Mouse (Mus musculus): Measurements from ENCODE around the gene Pnmal2.

Gene Pnmal2

DNA sequence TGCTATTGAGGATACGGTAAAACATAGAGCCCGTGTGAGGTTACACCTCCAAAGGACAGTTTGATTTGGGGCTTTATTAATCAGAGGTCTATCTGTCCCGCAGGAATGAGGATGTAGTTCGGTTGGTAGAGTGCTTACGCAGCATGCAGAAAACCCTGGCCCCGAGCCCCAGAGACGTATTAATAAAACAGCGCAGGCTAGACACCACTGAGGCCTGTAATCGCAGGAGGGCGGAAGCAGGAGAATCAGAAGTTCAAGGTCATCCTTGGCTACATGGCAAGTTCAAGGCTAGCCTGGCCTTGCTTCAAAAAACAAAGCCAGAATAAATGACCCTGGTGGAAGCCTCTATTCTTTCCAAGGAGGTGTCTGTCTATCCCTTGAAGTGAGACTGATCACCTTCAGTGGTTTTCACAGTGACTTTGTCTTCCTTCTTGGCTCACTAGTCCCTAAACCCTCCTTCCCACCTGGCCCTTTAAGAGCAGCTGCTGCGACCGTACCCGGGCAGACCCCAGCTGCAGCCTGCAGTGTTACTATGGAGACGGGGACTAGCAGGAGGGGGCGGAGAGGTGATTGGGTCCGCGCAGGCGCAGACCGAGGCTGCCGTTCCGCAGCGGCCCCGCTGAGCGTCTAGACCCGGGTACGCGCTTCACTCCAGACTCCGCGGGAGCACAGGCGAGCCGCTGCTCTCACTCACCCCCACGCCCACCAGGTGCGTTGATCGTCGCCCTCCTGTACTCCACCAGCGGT, at the start of gene Pnmal2:
Pnmal2 (plus strand) TSS at position 622 of the 747 bp plus-strand sequence.
- DNase-seq (ENCODE audit: low spot score in 2 of 2): peak; percentile 76 to 80

DNA sequence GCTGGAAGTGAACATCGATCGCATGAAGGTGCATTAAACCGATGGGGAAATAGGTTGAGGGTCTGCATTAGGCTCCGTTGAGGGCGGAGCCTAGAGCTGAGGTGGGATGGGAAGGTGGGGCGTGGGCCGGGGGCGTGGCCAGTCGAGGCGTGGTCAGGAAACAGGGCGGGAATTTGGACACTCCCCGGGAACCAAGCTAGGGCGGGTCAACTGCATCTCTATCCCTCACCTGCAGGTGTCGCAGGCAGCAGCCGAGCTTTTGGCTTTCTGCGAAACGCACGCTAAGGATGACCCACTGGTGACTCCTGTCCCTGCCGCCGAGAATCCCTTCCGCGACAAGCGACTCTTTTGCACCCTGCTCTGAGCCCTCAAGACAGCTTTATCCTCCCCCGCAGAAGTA, 49.5 kb upstream of the Pnmal2 start:
- peak; percentile 76 for DNase-seq (ENCODE audit: low spot score in 2 of 2)

DNA sequence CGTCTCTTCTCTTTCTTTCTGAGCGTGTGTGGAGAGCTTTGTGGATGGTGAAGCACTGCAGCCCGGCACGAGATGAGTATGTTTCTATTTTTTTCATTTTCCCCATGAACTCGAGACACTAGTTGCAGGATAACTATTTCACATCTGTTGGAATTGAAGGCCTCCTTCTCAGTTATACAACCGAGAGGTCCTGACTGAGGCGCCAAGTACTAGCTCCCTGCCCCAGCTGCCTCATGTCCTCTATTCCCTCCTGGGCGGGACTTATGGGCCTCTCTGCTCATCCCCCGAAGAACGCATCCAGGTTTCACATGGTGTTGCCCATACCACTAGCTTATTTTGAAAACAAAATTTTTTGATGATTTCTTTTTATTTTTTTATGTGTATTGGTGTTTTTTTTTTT, 49.0 kb upstream of the Pnmal2 start:
- no peak for DNase-seq (ENCODE audit: low spot score in 2 of 2)

DNA sequence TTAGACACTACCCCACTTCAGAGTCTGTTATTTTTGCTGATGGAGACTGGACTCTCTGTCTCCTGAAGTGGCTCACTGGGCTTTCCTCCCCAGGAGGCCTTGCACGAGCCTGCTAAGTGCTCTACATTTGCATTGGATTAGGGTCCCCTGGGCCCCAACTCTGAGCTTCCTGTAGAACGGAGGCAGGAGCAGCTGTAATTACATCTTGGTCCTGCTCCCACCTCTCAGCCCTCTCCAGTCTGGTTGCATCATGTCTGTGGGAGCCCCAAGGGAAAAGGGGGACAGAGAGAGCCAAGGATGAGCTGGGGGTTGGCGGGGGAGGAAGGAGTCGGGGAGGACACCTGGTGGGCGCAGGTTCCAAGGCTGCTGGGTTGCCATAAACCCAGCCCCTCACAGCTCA, 44.0 kb upstream of the Pnmal2 start:
- peak in 1 of 2 experiments; percentile 31 for DNase-seq (ENCODE audit: low spot score in 2 of 2)

DNA sequence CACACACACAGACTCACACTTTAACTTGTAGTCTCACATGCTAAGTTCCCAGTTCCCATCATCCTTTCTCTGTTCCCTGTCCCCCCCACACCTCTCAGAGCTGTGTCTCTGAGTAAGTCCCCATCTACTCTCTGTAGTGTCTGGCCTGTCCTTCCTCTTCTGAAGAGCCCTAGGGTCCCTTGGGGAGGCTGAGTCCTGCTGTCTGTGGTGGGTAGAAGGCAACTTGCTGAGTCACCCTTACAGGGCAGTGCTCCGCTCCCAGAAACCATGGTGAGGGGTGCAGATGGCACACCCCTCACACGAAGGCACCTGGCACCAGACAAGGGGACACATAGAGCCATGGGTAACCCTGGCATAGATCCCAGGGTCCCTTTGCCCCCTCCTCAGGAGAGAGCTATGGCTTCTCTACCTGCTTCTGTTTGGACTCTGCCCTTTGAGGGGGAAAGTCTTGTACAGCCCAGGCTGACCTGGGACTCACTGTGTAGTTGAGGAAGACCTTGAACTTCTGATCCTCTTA, 41.0 kb upstream of the Pnmal2 start:
- no peak for DNase-seq (ENCODE audit: low spot score in 2 of 2)

DNA sequence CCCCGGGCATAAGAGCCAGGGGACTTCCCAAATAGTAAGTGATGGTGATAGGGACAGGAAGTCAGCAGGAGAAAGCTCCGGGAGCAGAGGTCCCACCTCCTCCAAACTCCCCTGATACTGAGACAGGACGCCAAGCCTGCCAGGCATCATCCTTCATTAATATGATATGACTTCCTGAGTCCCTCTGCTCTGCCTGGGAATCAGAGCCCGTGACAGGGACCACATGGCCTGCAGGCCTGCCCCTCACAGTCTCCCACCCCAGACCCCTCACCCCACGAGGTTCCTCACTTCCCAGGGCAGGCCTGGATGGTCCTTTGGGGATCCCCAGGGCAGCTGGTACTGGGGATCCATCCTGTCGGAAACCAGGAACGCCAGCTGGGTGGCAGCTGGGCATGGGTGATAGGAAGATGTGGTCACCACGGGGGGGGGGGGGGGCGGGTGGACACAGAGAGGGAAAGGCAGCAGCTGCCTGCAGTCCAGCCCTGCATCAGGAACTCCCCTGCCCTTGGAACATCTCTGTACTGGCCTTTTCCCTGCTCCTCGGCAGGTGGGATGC, 40.3 kb upstream of the Pnmal2 start:
- DNase-seq (ENCODE audit: low spot score in 2 of 2): no peak

DNA sequence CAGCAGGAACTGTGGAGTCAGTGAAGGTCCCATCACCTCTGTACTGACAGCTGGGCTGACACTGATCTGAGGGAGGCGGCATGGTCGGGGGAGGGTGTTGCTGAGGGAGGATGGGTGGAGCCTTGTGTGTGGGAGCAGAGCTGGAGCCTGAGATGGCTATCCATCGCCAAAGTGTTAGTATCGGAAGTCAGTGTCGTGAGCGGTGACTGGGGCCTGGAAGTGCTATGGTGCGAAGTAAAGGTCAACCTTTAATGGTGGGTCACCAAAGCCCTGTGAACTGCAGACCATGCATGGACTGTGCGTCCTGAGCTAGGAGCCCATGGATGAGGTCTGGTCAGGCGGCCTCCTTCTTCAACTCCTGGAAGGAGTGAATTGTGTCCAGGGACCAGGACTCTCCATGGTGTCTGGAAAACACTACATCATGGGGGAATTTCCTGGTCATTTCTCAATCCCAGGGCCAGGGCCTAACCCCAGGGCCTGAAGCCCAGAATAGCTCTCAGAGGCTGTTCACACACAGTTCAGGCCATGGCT, 38.9 kb upstream of the Pnmal2 start:
- DNase-seq (ENCODE audit: low spot score in 2 of 2): peak; percentile 71 to 74

DNA sequence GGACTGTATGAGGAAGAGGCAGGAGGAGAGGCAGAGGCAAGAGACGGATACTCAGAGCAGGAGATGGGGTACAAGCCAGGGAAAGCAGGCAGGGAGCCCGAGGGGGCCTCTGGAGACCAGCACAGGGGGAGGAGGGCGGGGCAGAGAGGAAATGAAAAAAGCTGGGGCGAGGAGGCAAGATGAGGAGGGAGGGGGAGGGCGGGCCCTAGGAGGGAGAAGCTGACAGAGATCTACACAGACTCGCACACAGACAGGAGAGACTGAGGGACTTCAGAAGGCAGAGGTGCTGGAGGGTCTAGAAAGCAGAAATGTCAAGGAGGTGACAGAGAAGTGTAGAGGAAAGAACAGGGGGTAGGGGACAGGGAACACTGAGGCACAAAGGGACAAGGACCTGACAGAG, 38.2 kb upstream of the Pnmal2 start, which contains the start of gene Ptgir:
Ptgir (plus strand) TSS at position 210 of the 400 bp plus-strand sequence.
- DNase-seq (ENCODE audit: low spot score in 2 of 2): peak; percentile 77 to 87

DNA sequence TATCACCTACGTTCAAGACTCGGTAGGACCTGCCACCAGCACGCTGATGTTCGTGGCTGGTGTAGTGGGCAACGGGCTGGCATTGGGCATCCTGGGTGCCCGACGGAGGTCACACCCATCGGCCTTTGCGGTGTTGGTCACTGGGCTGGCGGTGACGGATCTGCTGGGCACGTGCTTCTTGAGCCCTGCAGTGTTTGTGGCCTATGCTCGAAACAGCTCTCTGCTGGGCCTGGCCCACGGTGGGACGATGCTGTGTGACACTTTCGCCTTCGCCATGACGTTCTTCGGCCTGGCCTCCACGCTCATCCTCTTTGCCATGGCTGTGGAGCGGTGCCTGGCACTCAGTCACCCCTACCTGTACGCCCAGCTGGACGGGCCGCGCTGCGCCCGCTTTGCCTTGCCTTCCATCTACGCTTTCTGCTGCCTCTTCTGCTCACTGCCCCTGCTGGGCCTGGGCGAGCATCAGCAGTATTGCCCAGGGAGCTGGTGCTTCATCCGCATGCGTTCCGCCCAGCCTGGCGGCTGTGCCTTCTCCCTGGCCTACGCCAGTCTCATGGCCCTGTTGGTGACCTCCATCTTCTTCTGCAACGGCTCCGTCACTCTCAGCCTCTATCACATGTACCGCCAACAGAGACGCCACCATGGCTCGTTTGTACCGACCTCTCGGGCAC, 37.5 kb upstream of the Pnmal2 start:
- no peak for DNase-seq (ENCODE audit: low spot score in 2 of 2)

DNA sequence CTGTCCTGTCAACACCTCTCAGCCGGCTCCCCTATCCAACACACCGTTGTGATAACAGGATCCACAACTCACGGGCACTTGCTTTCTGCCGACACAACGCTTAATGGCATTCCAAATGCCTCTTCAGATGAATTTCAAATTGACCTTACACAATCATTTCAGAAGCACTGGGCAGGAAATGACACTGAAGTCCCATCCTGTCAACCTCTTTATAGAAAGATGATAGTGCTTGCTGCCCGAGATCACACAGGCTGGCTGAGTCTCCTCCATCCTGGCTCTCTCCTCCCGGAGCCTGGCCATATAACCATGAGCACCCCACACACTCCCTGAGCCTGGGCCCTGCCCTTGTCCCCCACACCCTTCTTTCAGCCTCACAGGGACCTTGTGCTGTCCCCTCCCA, 36.6 kb upstream of the Pnmal2 start:
- no peak for DNase-seq (ENCODE audit: low spot score in 2 of 2)

DNA sequence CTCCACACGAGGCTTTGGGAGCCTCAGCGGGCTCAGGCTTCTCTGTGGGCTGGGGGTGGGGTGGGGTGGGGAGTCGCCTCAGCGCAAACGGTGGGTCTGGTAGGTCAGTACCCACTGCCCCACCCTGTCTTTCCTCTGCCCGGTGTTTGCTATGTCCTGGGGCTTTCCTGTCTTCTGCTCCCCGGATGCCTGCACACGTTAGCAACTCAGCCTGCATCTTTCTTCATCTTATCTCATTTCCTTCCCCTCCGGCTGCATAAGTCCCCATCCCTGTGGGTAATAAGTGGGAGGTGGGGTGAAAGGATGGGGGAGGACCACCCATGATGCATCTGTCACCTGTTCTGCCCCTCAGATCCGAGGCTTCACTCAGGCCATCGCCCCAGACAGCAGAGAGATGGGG, 36.1 kb upstream of the Pnmal2 start:
- DNase-seq (ENCODE audit: low spot score in 2 of 2): no peak

DNA sequence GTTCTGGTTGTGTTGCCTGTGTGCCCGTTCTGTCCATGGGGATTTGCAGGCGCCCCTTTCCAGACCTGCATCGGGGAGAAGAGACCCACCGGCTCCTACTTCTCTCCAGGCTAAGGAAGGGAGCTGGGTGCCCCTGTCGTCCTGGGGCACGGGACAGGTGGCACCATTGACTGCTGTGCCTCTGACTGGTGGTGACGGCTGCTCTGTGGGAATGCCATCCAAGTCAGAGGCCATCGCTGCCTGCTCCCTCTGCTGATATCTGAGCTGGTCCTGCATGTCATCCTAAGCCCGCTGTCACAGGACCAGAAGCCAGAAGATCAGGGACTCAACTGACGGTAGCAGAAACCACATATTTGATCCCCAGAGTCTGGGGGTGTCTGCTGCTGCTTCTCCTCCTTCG, 35.6 kb upstream of the Pnmal2 start:
- no peak for DNase-seq (ENCODE audit: low spot score in 2 of 2)

DNA sequence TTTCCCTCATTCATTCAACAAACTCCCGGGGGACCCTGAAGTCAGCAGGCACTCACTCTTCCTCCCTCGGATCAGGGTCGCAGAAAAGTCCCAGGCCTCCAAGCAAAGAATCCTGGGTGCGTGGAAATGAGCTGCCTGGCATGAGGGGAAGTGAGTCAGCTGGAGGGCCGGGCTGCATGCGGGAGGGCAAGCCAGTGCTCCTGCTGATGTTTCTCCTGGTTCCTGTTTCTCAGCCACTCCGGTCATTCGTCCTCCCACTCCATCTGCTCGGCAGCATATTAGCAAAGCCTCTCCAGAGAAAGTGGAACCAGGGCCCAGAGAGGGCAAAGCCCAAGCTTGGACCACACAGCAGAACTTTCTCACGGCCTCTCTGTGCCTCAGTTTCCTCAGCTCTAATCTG, 34.6 kb upstream of the Pnmal2 start:
- no peak for DNase-seq (ENCODE audit: low spot score in 2 of 2)

DNA sequence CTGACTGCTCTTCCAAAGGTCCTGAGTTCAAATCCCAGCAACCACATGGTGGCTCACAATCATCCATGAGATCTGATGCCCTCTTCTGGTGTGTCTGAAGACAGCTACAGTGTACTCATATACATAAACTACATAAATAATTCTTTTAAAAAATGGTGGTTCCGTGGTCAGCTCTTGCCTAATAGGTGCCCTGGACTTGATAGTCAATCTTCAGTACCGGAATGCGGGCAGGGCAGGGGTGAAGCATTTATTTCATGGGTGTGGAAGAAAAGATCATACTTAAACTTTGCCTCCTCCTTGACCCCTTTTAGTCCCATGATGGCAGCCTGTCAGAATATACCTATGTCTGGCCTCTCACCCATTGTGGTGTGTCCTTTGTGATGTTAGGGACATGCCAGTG, 32.6 kb upstream of the Pnmal2 start:
- DNase-seq (ENCODE audit: low spot score in 2 of 2): no peak

DNA sequence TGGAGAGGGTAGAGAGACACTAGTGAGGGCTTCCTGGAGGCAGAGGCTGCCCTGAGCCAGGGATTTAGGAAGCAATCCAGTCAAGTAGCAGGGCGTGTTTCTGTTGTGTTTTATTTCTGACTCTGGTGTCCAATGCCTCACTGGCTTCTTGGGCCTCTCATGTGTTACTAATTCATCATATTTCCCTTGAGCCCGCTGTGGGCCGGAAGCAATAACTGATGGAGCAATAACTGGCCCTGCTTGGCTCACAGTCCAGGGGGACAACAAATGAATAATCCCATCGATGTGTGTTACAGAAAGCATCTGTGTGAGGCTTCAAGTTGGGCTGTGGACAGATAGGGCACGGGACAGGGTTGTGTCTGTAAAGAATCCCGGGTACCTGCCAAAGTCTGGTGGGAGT, 32.1 kb upstream of the Pnmal2 start:
- DNase-seq (ENCODE audit: low spot score in 2 of 2): peak; percentile 77 to 80

DNA sequence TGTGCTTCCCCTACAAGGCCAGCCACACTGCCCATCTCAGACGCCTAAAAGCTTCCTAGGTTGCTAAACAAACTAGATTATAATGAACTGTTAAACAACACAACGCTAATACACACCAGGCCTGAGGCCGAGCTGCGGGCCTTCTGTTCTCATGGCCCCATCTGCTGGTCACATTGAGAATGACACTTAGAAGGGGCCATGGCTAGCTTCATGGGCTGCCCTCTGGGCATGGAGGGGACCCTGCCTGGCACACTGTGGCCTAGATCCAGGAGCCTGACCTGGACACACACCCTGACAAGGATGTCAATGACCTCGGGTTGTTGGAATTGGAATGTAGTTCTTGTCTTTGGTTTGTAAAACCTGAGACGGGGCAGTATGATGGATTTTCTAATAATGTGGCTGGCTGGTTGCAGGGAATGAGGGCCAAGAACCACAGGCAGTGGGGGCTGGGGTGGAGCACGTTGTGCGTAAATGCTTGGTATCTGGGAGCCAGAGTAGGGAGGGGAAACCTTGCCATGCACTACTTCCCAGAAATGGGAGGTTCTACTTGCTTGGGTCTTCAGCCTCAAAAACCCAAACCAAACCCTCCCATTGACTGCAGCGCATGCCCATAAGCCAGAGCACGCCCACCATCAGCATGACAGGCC, 30.6 kb upstream of the Pnmal2 start:
- peak; percentile 67 to 70 for DNase-seq (ENCODE audit: low spot score in 2 of 2)

DNA sequence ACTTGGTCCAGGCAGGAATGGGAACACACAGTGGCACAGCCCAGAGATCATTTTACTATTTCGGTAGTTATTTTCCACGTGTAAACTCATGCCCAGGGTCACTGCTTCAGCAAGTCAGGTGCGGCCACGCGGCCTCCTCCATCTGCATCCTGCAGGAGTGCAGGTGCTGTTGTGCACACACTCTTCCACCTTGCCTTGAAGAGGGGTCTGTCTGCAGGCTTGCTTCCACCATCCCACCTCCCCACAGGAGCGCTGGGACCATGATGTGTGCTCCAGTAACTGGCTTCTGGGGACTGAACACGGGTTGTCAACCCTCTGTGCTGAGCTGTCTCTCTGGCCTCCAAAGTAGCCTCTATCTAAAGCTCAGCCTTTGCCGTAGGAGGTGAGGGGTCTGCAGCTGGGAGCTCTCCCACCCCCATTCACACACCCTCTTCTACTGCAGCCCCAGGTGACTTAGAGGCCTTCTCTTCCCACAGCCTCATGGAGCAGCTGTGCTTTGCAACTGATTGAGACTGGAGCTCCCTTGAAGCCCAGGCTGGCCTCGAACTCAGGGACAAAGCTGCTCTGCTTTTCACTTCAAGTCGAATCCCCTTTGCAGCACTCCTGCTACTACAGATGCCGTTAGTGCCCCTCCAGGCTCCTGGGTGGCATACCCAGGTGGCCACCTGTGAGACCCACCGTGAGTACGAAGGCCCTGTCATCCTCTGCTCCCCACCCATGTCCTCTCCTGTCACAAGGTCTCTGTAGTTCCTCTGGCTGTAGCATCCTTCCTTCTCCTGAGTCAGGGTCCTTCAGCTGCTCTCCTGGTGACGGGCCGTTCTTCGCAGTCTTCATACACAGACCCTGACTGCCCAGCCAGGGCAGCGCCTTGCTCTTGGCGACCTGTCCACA, 29.8 kb upstream of the Pnmal2 start:
- peak in 1 of 2 experiments; percentile 14 for DNase-seq (ENCODE audit: low spot score in 2 of 2)

DNA sequence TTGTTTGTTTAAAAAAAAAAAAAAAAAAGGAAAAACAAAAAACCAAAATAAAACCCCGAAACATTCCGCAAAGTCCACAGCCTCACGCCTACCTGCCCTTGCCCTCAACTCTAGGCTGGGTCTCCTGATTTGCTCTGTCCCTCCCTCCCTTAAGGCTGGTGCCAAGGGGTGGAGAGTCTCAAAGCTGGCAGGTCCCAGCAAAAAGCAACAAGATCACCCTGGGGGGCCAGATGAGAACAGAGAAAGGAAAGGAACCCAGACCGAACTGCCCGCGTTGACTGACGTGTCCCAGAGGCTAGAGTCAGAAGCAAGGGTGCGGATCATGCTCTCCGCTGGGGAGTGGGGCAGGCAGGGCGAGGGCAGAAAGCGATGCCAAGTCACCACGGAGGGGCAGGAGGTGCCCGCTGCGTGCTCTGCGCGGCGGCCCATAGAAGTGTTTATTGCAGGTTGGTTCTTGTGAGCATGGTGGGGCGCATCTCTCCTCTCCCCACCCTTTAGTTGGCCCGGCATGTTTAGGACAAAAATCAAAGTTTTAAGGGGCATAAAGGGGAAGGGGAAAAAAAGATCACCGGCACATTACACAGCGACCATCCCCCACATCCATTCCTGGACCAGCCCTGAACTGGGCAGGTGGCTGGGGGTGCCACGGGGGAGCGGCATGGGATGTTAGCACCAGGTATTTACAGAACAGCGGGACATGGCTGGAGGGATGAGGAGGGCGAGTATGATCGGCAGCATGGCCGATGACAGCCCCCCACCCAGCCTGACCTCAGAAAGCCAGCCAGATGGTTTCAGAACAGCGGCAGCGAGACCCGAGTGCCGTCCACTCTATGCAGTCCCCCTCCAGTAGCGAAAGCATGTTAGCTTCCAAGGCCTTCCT, 28.8 kb upstream of the Pnmal2 start:
- DNase-seq (ENCODE audit: low spot score in 2 of 2): no peak

DNA sequence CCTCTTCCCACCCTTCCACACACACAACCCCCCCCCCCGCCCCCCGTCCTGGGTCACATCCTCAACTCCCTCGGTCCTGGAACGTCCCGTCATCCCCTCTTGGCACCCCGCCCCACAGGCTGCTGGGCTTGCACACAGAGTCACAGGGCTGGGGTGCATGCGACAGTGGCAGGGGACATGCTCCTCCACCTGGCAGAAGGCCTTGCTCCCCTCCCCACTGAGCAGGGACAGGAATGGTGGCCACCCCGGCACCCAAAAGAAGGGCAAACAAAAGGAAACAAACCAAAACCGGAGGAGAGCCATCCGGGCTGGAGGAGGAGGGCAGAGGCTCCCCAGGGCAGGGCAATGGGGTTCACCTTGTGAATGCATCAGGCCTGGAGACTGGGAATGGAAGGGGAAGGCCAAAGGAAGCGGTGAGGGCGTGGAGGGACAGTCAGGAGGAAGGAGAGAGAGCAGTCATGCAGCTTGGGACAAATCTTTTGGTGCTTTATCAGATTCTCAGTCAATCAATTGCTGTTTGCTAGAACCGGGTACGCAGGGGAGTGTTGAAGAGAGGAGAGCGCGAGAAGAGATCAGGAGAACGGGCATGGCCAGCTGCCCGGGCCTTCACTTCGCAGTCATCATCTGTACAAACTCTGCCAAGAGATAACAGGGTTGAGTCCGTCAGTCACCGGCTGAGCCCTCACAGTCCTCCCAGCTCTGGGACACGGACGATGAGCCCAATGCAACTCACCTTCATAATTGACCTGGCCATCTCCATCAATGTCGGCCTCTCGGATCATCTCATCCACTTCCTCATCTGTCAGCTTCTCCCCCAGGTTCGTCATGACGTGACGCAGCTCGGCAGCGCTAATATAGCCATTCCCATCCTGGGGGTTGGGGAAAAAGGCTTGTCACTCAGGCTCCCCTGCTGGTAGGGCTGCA, 27.9 kb upstream of the Pnmal2 start:
- DNase-seq (ENCODE audit: low spot score in 2 of 2): no peak

Measured in heart, adult 9 months (tissue).